Mouse (Mus musculus): Measurements from ENCODE around the gene Tpk1.
"Not testable (repeated sequence)": the region's sequence is repeated elsewhere in the genome, so short reads cannot be mapped to it uniquely, and the experiment has no call there.

The Tpk1 gene

DNA sequence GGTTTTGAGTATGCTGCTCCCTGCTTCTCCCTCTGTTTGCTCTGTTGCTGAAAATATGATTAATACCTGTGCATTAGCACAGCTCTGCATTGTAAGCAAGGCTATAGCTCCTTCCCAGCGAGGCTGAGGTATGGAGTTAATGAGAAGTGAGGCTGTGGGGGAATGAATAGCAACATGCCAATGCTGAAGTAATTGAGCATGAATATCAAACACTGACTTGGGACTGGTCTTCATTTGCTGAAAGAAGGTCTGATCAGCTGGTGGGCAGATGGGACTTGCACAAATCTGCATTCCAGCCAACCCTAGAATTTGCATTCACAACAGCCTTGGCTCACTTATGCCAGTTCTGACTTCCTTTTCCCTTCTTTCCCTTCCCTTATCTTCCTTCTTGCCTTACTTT lies 144.0 kb downstream of the Tpk1 start:
- H3K27me3 ChIP-seq (ENCODE audit: control insufficient read depth, insufficient read depth, low read length, poor library complexity, severe bottlenecking), result no peaks in the 10 kb centered on the region
- no peak for DNase-seq (ENCODE audit: low read depth, low spot score)
- H3K36me3 ChIP-seq (ENCODE audit: control insufficient read depth, insufficient read depth, low read length, poor library complexity, severe bottlenecking), result no peaks in the 10 kb centered on the region

DNA sequence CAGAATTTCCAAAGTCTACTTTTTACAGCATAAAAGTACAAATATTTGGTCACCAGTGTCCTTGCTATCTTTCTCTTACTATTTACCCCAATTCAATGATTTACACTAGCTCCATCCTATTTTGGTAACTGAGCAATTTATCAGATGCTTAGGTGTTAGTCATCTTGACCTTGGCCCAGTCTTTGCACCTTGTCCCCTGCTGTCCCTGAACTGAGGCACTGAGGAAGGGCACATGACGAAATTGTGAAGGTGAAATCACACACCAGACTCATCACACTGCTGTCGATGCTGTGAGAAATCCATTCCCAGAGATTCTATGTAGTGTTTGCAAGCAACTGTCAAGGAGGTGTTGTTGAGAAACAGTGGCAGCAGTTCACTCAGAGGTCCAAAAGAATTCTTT lies 145.9 kb downstream of the Tpk1 start:
- no peak for DNase-seq (ENCODE audit: low read depth, low spot score)

DNA sequence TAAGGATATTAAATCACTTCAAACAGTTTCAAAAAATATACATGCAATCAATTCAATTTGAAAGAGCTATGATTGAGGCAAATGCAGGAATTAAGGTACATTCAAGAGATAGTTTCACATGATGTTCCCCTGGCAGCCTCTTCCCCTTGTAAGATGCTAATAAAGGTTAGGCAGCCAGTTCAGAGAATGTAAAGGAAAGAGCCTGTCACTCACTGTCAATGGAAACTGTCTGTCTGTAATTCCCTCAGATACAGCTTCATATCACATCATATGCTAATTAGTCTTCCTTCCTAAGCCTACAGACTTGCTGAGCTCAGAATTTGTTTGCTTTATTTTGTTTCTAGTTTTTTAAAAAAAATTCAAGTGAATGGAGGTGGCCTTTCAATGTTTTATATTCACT lies 147.7 kb downstream of the Tpk1 start:
- DNase-seq (ENCODE audit: low read depth, low spot score), result no peak
- no peaks in the 10 kb centered on the region for H3K36me3 ChIP-seq (ENCODE audit: control insufficient read depth, insufficient read depth, low read length, poor library complexity, severe bottlenecking)
- no peaks in the 10 kb centered on the region for H3K27me3 ChIP-seq (ENCODE audit: control insufficient read depth, insufficient read depth, low read length, poor library complexity, severe bottlenecking)

More for the DNA sequence above, 145.9 kb downstream of the Tpk1 start:
- Histone ChIP-seq H3K27me3 (ENCODE audit: control insufficient read depth, insufficient read depth, low read length, poor library complexity, severe bottlenecking) (no peaks in the 10 kb centered on the region), H3K36me3 (ENCODE audit: control insufficient read depth, insufficient read depth, low read length, poor library complexity, severe bottlenecking) (no peaks in the 10 kb centered on the region)

DNA sequence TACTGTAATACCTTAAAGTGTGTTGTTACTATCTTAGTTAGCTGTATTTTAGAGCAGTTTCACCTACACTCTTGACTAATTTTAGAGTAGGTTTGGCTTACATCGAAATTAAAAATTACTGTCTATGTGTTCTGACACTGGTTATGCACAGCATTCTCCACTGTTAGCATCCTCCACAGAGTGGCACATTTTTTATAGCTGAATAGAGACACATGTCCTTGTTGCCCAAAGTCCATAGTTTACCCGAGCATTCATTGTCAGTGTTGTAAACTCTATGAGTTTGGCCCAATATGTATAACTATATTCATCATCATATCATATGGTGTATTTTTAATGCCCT lies 148.8 kb downstream of the Tpk1 start:
- Histone ChIP-seq H3K36me3 (ENCODE audit: control insufficient read depth, insufficient read depth, low read length, poor library complexity, severe bottlenecking) (no peaks in the 10 kb centered on the region), H3K27me3 (ENCODE audit: control insufficient read depth, insufficient read depth, low read length, poor library complexity, severe bottlenecking) (no peaks in the 10 kb centered on the region)
- no peak for DNase-seq (ENCODE audit: low read depth, low spot score)

DNA sequence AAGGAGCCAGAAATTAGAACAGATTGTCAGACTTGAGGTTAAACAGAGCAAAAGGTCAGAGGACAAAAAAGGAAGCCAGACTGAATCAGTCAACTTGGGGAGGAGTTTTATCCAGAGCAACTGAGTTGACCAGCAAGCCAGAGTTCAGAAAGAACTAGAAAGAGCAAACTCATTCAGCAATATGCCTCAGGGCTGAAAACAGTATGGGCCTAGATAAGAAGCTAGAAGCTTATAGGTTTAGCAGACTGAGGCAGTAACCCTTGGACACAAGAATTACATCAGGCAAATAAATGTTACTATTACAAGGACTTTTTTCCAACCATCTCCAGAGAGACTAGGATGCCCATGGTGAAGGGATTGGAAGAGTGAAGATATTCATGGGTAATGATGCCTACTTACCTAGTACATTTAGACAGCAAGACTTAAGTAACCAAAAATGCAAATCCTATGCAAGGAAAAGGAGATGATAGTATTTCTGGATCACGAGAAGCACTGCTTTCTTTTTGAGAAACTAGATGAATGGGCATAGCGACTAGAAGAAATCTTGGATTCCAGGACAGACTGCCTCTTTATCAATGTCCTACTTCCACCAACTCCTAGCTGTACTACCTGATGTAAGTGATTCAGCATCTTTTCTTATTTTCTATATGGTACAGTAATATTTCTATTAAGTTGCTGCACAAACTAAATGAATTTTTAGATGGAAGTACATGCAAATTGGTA lies 149.3 kb downstream of the Tpk1 start:
- Histone ChIP-seq H3K36me3 (ENCODE audit: control insufficient read depth, insufficient read depth, low read length, poor library complexity, severe bottlenecking) (no peaks in the 10 kb centered on the region), H3K27me3 (ENCODE audit: control insufficient read depth, insufficient read depth, low read length, poor library complexity, severe bottlenecking) (no peaks in the 10 kb centered on the region)
- no peak for DNase-seq (ENCODE audit: low read depth, low spot score)

DNA sequence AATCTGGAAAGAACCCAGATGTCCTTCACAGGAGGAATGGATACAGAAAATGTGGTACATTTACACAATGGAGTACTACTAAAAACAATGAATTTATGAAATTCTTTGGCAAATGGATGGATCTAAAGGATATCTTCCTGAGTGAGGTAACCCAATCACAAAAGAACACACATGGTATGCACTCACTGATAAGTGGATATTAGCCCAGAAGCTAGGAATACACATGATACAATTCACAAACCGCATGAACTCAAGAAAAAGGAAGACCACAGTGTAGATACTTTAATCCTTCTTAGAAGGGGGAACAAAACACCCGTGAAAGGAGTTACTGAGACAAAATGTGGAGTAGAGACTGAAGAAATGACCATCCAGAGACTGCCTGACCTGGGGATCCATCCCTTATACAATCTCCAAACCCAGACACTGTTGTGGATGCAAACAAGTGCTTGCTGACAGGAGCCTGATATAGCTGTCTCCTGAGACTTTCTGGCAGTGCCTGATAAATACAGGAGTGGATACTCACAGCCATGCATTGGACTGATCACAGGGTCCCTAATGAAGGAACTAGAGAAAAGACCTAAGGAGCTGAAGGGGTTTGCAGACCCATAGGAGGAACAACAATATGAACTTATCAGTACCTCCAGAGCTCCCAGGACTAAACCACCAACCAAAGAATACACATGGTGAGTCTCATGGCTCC lies 159.2 kb downstream of the Tpk1 start:
- not testable (repeated sequence) for H3K27me3 ChIP-seq (ENCODE audit: control insufficient read depth, insufficient read depth, low read length, poor library complexity, severe bottlenecking); DNase-seq (ENCODE audit: low read depth, low spot score); H3K36me3 ChIP-seq (ENCODE audit: control insufficient read depth, insufficient read depth, low read length, poor library complexity, severe bottlenecking)

DNA sequence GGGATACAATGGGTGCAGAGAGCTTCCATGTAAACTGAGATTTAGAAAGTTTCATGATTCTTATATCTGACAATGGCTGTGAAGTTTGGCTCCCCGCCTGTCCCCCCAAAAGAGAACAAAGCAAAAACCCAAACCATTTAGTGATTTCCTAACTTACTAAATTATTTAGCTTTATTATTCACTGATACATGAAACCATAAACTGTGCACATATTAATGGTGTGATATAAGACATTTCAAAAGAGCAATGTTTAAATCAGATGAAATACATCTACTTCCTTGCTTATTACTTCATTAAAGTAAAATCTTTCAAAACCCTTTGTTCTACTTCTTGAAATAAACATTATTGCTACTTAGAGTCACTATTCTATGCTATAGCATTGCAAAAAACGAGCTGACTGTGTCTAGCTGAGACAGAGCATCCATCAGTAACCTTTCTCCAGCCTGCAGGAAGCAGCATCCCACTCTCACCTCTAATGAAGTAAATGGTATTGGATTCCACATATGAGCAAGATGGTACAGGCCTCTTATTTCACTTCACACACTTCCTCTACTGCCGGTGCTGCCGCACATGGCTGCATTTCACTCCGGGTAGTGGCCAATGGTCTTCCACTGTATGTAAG lies 161.4 kb downstream of the Tpk1 start:
- DNase-seq (ENCODE audit: low read depth, low spot score), result no peak
- Histone ChIP-seq H3K36me3 (ENCODE audit: control insufficient read depth, insufficient read depth, low read length, poor library complexity, severe bottlenecking) (no peaks in the 10 kb centered on the region), H3K27me3 (ENCODE audit: control insufficient read depth, insufficient read depth, low read length, poor library complexity, severe bottlenecking) (no peaks in the 10 kb centered on the region)

DNA sequence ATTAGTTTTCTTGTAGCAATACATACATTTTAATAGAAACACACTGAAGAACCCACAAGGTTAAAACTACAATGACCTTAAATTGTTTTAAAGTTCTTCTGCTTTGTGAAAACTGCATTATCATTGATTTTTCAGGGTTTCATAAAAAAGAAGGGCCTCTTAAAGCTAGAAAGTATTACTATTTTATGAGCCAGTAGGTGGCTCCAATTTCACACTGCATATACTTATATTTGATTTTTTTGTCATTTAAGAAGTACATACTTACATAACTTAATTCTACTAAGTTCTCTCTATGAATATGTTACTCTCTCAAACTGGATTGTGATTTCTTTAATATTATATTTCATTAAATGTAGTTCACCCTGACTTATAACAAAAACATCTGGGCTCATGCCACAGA lies 173.7 kb downstream of the Tpk1 start:
- DNase-seq (ENCODE audit: low read depth, low spot score), result peak; percentile 2
- H3K27me3 ChIP-seq (ENCODE audit: control insufficient read depth, insufficient read depth, low read length, poor library complexity, severe bottlenecking), result no peaks in the 10 kb centered on the region
- H3K36me3 ChIP-seq (ENCODE audit: control insufficient read depth, insufficient read depth, low read length, poor library complexity, severe bottlenecking), result no peaks in the 10 kb centered on the region

DNA sequence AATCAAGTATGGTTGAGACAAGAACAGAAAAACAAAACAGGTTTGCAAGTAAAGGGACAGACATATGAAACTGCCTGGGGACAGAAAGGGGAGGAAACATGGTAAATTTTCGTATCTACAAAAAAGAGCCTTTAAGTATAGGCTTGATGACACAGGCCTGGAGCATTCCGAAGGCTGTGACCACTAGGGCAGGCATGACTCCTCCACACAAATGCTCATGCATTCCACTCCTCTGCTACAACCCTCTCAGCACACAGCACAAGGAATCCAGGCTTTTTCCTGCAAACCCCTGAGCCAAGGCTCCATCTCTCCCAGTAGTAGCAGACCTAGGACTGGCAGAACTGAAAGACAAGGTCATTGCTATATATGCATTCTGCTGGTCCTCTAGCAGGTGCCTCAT lies 179.4 kb downstream of the Tpk1 start:
- Histone ChIP-seq H3K36me3 (ENCODE audit: control insufficient read depth, insufficient read depth, low read length, poor library complexity, severe bottlenecking) (no peaks in the 10 kb centered on the region), H3K27me3 (ENCODE audit: control insufficient read depth, insufficient read depth, low read length, poor library complexity, severe bottlenecking) (no peaks in the 10 kb centered on the region)
- no peak for DNase-seq (ENCODE audit: low read depth, low spot score)

DNA sequence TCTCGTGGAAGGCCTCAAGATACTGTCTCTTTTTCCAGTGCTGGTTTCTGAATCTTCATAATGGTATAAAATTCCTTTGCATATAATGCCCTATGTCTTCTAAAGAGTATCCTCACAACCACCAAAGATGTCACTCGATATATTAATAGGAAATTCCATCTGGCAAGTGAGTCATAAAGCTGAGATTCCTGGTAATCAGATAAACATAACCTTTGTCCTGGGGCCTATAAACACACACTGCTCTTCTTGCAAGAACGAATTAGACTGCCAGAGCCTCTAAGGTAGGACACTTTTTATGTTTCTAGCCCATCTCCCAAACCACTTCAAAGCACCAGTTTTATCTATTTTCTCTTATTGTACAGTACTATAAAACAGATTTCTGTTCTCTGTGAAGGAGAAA lies 185.4 kb downstream of the Tpk1 start:
- H3K27me3 ChIP-seq (ENCODE audit: control insufficient read depth, insufficient read depth, low read length, poor library complexity, severe bottlenecking), result no peaks in the 10 kb centered on the region
- H3K36me3 ChIP-seq (ENCODE audit: control insufficient read depth, insufficient read depth, low read length, poor library complexity, severe bottlenecking), result no peaks in the 10 kb centered on the region

DNA sequence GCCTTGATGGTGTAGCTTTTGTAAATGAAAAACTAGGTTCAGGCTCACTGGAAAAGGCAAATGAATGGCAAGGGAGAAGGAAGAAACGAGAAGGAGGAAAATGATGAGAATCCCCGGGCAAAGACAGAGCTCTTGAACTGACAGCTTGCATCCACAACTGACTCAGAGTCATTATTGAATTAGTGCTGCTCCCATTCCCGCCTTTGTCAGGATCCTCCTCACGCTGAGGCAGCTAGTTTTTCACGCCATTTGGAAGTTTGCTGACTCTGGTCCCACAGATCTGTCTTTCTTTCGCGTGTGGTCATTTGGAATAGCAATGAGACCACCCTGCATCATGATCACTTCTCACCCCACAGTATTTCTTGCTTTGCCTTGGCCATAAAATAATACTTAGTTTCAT lies 187.3 kb downstream of the Tpk1 start:
- H3K36me3 ChIP-seq (ENCODE audit: control insufficient read depth, insufficient read depth, low read length, poor library complexity, severe bottlenecking), result no peaks in the 10 kb centered on the region
- no peak for DNase-seq (ENCODE audit: low read depth, low spot score)

More for the DNA sequence above, 185.4 kb downstream of the Tpk1 start:
- DNase-seq (ENCODE audit: low read depth, low spot score), result no peak

DNA sequence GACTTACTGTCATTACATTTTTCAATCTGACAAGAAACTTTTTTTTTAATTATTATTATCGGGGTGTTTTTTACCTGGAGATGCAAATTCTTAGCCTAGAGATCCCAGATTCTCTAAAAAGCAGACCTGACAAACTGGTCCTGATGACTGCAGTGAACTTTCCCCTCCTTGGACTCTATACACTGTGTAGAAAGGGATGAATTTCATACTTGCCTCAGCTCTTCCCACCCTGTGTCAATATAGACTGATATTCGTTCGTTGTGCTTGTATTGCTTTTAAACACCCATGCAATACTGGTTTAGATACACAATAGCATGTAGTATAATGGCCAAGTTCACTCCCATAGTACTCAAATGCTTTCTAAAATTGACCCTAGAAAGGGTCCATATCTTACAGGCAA lies 189.7 kb downstream of the Tpk1 start:
- no peaks in the 10 kb centered on the region for H3K36me3 ChIP-seq (ENCODE audit: control insufficient read depth, insufficient read depth, low read length, poor library complexity, severe bottlenecking)
- H3K27me3 ChIP-seq (ENCODE audit: control insufficient read depth, insufficient read depth, low read length, poor library complexity, severe bottlenecking), result no peaks in the 10 kb centered on the region
- no peak for DNase-seq (ENCODE audit: low read depth, low spot score)

More for the DNA sequence above, 187.3 kb downstream of the Tpk1 start:
- H3K27me3 ChIP-seq (ENCODE audit: control insufficient read depth, insufficient read depth, low read length, poor library complexity, severe bottlenecking), result no peaks in the 10 kb centered on the region

DNA sequence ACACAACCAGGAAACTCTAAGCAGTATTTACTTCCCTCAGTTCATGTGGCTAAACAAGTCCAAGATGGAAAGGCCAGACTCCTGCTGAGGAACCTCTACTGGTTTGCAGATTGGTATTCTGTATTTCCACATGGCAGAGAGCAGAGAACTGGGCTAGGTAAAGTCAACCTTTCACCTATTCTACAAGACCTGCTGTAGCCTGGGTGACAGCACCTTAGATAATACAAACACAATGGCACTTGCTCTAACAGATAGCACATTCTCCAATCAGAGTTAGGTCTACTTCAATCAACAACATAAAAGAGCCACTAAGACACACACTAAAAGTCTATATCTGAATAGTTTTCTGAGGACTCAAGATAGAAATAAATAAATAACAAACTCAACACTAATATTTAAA lies 190.2 kb downstream of the Tpk1 start:
- Histone ChIP-seq H3K36me3 (ENCODE audit: control insufficient read depth, insufficient read depth, low read length, poor library complexity, severe bottlenecking) (no peaks in the 10 kb centered on the region), H3K27me3 (ENCODE audit: control insufficient read depth, insufficient read depth, low read length, poor library complexity, severe bottlenecking) (no peaks in the 10 kb centered on the region)
- DNase-seq (ENCODE audit: low read depth, low spot score), result no peak

DNA sequence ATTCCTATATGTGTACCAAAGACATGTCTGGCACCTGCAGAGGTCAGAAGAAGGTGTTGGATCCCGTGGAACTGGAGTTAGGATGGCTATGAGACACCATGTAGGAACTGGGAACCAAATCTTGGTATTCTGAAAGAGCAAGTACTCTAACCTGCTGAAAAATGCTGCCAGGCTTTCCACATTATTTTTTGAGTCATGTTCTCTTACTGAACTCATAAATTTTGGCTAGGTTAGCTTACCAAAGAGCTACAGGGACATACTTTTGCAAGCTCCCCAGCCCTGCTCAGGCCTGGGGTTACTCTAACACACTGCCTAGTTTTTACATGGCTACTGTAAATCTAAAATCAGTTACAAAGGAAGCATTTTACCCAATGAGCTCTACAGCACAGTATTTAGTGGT lies 194.5 kb downstream of the Tpk1 start:
- H3K27me3 ChIP-seq (ENCODE audit: control insufficient read depth, insufficient read depth, low read length, poor library complexity, severe bottlenecking), result no peaks in the 10 kb centered on the region
- DNase-seq (ENCODE audit: low read depth, low spot score), result no peak
- H3K36me3 ChIP-seq (ENCODE audit: control insufficient read depth, insufficient read depth, low read length, poor library complexity, severe bottlenecking), result no peaks in the 10 kb centered on the region

DNA sequence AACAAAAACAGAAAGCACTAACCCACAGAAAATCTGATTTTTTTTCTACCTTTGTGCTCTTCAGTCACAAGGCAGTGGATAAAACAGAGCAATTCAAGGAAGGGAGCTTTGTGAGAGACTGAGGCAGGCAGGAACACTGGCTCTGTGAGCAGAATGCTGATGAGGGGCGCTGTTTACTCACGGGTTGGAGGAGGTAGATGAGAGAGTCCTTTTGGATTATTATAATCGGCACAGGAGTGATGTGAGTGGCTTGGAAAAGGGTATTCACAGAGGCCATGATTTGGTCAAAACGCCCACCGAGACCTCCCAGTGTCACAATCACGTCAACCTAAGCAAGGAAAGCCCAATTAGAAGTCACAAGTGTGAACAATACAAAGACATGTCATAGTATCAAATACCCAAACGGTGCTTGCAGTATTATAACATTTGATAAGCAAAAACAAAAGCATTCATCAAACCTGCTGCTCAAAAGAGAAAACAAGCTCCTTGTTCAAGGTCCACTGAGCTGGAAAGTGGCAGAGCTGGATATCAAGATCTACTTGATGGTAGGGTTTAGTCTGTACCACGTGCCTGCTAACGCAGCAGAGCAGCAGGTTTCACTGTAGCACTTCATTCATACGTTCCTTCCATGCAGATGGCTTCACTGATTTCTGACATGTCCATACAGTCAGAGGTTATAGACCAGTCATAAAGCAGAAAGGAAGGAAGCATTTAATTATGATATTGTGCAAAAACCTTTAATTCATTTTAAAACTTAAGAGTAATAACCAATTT lies 197.1 kb downstream of the Tpk1 start:
- Histone ChIP-seq H3K36me3 (ENCODE audit: control insufficient read depth, insufficient read depth, low read length, poor library complexity, severe bottlenecking) (no peaks in the 10 kb centered on the region), H3K27me3 (ENCODE audit: control insufficient read depth, insufficient read depth, low read length, poor library complexity, severe bottlenecking) (no peaks in the 10 kb centered on the region)
- no peak for DNase-seq (ENCODE audit: low read depth, low spot score)
